Mouse (Mus musculus): Measurements from ENCODE around the gene Pde7b.

DNA sequence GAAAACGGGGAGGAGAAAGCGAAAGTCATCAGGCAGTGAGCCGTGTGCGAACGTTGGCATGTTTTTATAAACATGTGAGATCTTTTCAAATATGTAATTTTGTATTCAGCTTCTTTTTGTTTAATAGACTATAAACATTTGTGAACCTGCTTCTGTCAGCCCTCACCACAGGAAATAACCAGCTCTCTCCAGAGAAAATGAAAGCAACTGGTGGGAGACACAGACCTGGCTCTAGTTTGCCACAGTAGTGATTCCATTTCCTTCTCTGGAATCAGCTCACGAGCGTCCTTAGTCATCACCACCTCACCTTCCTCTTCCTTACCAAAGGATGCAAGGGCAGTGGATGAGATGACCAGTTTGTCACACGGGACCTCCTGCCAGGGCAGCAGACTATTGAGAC lies 252.9 kb downstream of the Pde7b start:
- TF ChIP-seq CTCF (IDR thresholded peaks at IDR 0.05) (no peak), POLR2A (IDR thresholded peaks at IDR 0.05; ENCODE audit: insufficient read depth, low read depth, low read length) (no peak)
